Mouse (Mus musculus) layer of hippocampus, postnatal 25 days (tissue): ENCODE data around the gene Olfr633. TPM values are rescaled to one million over a fixed set of nuclear protein-coding genes. Genes with fewer than 3 reads are reported as not detected.
A peak's percentile ranks its signal among the peaks of the same experiment; 100 is the strongest.
"Not testable (repeated sequence)": the region's sequence is repeated elsewhere in the genome, so short reads cannot be mapped to it uniquely, and the experiment has no call there.

Experiments
- DNase-seq, 2 experiments: peaks; one replicate each; pipeline ENCODE4 v3.0.0; 2022; ENCODE audit warnings: mixed read lengths in 2 of 2, low spot score in 1 of 2; ENCODE audit errors: extremely low spot score in 1 of 2
- total RNA-seq, 2 experiments: library from RNA; stranded (reverse); gene quantifications; 2 replicates each; pipeline ENCODE4 v1.2.3; 2021

Gene Olfr633
- total RNA-seq = not detected

DNA sequence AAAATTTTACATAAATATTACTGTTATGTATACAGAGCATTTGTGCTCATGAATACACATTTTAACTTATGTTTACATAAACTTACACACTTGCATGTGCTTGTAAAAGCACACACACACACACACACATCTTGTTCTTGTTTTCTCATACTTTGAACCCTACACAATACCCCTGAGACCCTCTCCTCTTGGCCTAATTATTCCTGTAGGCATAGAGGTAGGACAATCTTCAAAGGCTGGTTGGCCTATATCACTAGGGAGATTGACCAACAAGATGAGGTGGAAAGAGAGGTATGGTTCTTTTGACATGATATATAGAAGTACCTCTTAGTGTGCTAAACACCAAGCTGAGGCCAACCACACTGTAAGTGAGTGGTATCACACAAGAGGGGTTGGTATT, at the start of gene Olfr633:
Olfr633 (plus strand) TSS at position 301 of the 400 bp plus-strand sequence.
- no peak for DNase-seq

DNA sequence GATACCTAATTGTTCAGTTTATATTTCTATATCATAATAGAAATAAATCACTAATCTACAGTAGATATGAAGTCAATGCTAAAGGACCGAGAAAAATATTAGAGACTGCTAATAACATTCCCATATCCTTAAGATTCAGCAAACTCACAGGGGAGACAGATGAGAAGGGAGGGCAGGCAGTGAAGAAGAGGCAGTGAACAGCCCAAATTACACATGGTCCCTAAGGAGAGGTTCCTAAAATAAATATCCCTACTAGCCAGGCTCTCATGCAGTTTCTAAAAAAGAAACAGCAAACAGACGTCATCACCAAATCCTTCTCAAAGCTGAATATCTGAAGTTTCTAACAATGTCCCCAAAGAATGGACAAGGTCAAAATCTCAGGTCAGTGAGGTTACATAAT, 41.0 kb upstream of the Olfr633 start, which contains the start of gene Olfr65:
Olfr65 (plus strand) TSS at position 301 of the 400 bp plus-strand sequence.
- DNase-seq = no peak

DNA sequence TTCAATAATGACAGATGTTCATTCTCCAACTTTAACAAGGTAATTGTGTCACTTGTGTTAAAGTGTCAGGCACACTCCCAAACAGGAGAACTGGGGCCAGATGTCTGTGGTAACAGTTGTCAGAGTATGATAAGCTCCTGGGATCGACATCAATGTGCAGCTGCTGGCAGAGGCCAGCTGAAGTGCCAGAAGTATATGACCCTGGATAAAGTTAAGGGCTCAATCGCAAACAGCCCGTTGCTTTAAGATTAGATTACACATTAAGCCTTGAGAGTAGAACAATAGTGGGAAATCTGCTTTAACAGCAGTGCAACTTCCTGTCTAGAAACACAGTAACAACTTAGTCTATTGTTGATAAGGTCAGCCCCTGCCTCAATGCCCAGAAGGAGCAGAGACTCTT, 34.2 kb upstream of the Olfr633 start:
- no peak for DNase-seq

DNA sequence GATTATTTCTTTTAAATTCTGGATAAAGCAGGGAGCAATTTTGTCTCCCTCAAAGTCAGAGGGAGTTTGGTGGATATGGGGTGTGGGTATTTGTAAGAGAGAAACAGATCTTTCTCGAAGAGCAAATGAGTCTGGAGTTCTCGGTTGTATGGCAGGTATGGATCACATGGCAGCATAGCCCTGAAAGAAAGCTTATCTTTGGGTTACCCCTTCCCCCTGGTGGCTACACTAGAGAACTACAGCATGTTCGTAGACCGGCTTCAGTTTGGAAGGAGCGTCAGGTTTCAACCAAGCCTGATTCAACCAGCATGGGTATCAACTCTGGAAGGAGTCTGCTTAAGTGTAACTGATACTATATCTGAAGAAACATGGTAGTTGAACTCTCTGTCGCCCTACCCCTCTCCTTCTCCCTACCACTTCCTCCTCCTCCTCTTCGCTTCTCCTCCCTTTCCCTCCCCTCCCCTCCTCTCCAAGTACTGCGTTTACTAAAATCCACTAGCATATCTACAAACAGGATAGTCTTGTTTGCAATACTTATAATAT, 31.2 kb upstream of the Olfr633 start:
- DNase-seq = no peak

DNA sequence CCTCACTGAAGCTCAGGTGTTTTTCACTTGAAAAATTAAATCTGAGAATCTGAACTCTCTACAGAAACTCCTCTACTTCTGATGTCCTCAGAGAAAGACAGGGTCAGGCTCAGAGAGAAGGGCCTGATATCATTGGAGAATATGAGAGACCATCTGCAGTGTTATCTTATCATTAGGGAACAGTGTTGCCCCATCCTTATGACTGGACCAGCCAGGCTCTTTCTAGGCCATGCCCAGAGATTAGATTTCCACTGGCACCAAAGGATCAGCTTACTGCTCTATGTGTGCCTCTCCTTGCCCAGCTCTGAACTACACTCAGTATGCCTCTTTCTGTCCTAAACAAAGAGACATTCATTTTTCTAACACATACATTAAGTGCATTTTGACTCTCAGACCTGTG, 28.9 kb upstream of the Olfr633 start:
- no peak for DNase-seq

DNA sequence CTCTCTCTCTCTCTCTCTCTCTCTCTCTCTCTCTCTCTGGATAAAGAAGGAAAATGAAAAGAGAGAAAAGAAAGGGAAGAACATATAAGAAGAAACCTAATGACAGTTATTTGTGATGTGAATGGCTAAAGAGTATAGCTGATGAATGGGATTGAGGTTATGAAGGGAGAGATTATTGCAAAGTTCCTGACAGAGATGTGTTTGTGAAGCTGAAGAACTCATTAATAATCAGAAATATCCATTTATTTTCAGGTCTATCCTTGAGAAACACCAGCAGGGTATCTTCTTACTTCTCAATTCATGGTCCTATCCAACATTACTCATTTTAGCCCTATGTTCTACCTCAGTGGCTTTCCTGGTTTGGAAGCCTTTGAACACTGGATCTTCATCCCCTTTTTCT, 15.7 kb upstream of the Olfr633 start, which contains the start of gene Olfr631:
Olfr631 (plus strand) TSS at position 301 of the 400 bp plus-strand sequence.
- no peak for DNase-seq

DNA sequence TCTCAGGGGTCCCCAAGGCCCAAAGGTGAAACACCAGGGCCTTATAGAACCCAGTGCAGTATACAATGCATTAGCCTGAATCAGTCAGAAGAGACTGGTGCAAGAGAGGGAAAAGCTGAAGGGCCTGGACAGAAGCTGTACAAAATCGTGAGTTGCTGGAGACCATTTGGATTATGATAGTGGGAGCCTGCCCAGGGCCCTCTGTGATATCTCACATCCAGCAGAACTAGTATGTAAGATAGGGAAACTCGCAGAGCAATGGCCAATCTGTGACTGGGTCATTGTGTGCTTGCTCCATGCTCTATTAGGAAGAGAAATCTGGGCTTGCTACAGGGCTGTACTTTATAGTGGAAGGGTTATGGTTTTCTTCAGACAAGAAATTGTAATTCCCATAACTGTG, 10.0 kb upstream of the Olfr633 start, which contains the start of gene Olfr632:
Olfr632 (plus strand) TSS at position 84 of the 400 bp plus-strand sequence.
- no peak for DNase-seq

DNA sequence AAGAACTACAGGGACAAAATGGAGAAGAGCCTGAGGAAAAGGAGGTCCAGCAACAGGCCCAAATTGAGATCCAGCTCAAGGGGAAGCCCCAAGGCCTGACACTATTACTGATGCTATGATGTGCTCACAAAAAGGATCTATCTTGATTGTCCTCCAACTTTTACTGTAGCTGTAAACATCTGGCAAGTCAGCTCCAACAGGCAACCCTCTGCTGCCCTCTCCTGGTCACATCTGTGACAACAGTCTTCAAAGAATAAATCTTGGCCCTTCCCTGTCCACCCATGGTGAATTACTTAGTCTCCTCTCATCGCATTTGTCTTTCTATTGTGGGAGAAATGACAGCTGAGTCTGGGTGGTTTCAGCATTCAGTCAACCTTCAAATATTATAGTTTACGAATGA, 1.5 kb upstream of the Olfr633 start:
- DNase-seq = peak in 1 of 2 experiments; percentile 27

DNA sequence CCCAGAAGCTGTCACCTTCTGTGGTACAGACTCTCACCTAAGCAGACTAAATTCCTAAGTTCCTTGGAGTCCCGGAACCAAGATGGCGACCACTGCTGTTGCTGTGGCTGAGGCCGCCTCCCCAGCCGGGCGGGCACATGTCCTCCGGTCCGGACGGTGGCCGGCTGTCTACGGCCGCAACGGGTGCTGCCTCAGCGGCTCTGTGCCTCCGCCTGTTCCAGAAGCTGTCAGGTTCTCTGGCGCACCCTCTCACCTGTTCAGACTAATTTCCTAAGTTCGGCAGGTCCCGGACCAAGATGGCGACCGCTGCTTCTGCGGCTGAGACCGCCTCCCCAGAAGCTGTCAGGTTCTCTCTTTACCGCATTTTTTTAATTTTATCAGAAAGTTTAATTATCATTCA, 22.6 kb downstream of the Olfr633 start:
- not testable (repeated sequence) for DNase-seq

DNA sequence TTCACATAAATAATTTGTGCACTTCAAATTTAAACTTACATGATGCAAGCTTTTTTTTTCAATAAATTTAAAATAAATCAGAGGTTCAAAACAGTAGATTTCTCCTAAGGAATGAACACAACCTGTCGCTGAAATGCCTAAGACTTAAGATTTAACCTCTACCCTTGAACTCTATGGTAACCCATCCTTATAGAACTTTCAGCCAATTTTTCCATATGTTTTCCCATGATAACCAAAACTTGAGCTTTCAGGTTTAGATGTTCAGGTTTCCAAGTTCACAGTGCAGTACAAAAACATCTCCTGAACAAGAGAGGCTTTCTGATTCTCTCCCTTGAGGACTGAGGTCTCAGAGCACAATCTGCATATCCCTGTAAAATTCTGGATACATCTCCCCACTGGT, 26.6 kb downstream of the Olfr633 start, which contains the start of gene Olfr635:
Olfr635 (plus strand) TSS at position 301 of the 400 bp plus-strand sequence.
- DNase-seq = no peak

DNA sequence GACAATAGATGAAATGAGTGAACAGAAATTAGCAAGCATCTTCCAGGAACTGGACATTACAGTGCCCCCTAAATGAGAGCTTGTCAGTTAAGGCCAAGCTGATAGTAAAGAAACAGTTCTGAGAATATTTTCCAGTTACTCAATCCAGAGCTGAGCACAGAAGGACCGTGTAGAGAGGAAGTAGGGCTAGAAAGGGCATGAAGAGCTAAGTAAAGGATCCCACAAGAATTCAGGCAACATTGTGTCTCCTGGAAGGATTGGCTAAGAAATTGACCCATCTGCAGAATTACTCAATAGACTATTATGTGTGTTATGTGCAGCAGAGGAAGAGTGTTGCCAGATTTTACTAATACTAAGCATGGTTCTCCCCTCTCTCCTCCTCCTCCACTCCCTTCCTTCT, 27.5 kb downstream of the Olfr633 start:
- DNase-seq = no peak

DNA sequence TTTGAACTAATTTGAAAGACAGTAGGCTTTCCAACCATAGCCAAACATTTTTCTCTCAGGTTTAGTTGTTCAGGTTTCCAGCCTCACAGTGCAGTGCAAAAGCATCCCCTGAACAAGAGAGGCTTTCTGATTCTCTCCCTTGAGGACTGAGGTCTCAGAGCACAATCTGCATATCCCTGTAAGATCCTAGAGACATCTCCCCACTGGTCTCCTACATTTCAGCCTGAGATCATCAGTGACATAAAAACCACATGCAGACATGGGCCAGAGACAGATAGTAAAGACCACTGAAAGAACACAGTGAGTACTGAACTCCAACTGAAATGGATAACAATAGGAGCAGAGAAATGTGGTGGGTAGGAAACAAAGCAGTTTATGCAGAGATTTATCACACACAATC, 54.2 kb downstream of the Olfr633 start, which contains the start of gene Olfr638:
Olfr638 (plus strand) TSS at position 301 of the 400 bp plus-strand sequence.
- DNase-seq = no peak

Other genes with a start within 250 kb of the Olfr633 start
- gene Olfr243, start 229.8 kb upstream of the Olfr633 start, total RNA-seq = not detected
- gene Olfr628, start 214.1 kb upstream of the Olfr633 start, total RNA-seq = not detected
- not detected for gene Olfr629, start 199.5 kb upstream of the Olfr633 start, total RNA-seq
- gene Olfr630, start 187.1 kb upstream of the Olfr633 start, total RNA-seq = not detected
- not detected for gene Olfr69, start 172.8 kb upstream of the Olfr633 start, total RNA-seq
- not detected for gene Olfr68, start 164.7 kb upstream of the Olfr633 start, total RNA-seq
- gene Olfr67, start 152.6 kb upstream of the Olfr633 start, total RNA-seq = not detected
- 10 to 100 TPM; 73.9 to 75.8 TPM for gene Hbb-bt, start 130.4 kb upstream of the Olfr633 start, total RNA-seq
- 100 to 1,000 TPM; 561 to 593 TPM for gene Hbb-bs, start 116.3 kb upstream of the Olfr633 start, total RNA-seq
- gene Hbb-bh2, start 103.9 kb upstream of the Olfr633 start, total RNA-seq = not detected
- gene Hbb-bh1, start 101.3 kb upstream of the Olfr633 start, total RNA-seq = not detected
- not detected for gene Hbb-y, start 91.2 kb upstream of the Olfr633 start, total RNA-seq
- not detected for gene Olfr66, start 58.2 kb upstream of the Olfr633 start, total RNA-seq
- gene Olfr64, start 50.0 kb upstream of the Olfr633 start, total RNA-seq = not detected
- gene Olfr65, start 41.0 kb upstream of the Olfr633 start, total RNA-seq = not detected
- gene Olfr631, start 15.6 kb upstream of the Olfr633 start, total RNA-seq = not detected
- not detected for gene Olfr632, start 10.1 kb upstream of the Olfr633 start, total RNA-seq
- under 1 TPM; 0.05 to 0.07 TPM for gene Olfr635, start 26.7 kb downstream of the Olfr633 start, total RNA-seq
- not detected for gene Olfr638, start 54.3 kb downstream of the Olfr633 start, total RNA-seq
- under 1 TPM; 0.05 to 0.16 TPM for gene Olfr639, start 72.9 kb downstream of the Olfr633 start, total RNA-seq
- not detected for gene Olfr640, start 81.1 kb downstream of the Olfr633 start, total RNA-seq
- gene Olfr641, start 91.0 kb downstream of the Olfr633 start, total RNA-seq = not detected
- gene Olfr642, start 108.2 kb downstream of the Olfr633 start, total RNA-seq = not detected
- gene 4930516K23Rik, start 117.0 kb downstream of the Olfr633 start, total RNA-seq = not detected
- gene Olfr644, start 127.4 kb downstream of the Olfr633 start, total RNA-seq = not detected
- not detected for gene Olfr645, start 141.0 kb downstream of the Olfr633 start, total RNA-seq
- not detected for gene Olfr646, start 160.4 kb downstream of the Olfr633 start, total RNA-seq
- gene Ubqln5, start 185.4 kb downstream of the Olfr633 start, total RNA-seq = not detected
- gene Olfr643, start 193.0 kb downstream of the Olfr633 start, total RNA-seq = not detected
- not detected for gene Ubqln3, start 198.8 kb downstream of the Olfr633 start, total RNA-seq
- not detected for gene Ubqlnl, start 206.1 kb downstream of the Olfr633 start, total RNA-seq
- not detected for gene Olfm5, start 220.4 kb downstream of the Olfr633 start, total RNA-seq
- gene Olfr648, start 239.0 kb downstream of the Olfr633 start, total RNA-seq = under 1 TPM; 0.10 to 0.23 TPM